Mouse (Mus musculus) liver, postnatal 0 days (tissue): ENCODE measurements around the gene Rgma. TPM values are rescaled to one million over a fixed set of nuclear protein-coding genes. Genes with fewer than 3 reads are reported as not detected.

Source experiments
- ATAC-seq: fragments of 200-750 bp; cut with Nextera tagmentation; 2 replicates; pipeline ENCODE4 v1.8.0; 2017; ENCODE audit warnings: mild to moderate bottlenecking, moderate library complexity
- DNase-seq: peaks from one replicate; pipeline ENCODE4 v3.0.0-alpha.2; 2016
- H3K27ac ChIP-seq: fragments of 300-500 bp; sonication (generic); 2 replicates; pipeline ENCODE4 v1.5.1; 2014; ENCODE audit warnings: antibody characterized with exemption, moderate library complexity, mild to moderate bottlenecking, low read depth
- H3K27me3 ChIP-seq: fragments of 300-500 bp; sonication (generic); 2 replicates; pipeline ENCODE4 v1.6.1; 2014; ENCODE audit warnings: low read length, control low read depth, mixed read lengths; ENCODE audit not compliant: insufficient read depth
- H3K36me3 ChIP-seq: fragments of 300-500 bp; sonication (generic); replicated peaks from 2 replicates; pipeline ENCODE4 v1.6.1; 2014; ENCODE audit warnings: mild to moderate bottlenecking, control low read depth, low read length, moderate library complexity, mixed read lengths; ENCODE audit not compliant: insufficient read depth
- H3K4me1 ChIP-seq: fragments of 300-500 bp; sonication (generic); 2 replicates; pipeline ENCODE4 v1.6.1; 2014; ENCODE audit warnings: antibody characterized with exemption, mild to moderate bottlenecking, control low read depth; ENCODE audit not compliant: insufficient read depth
- H3K4me2 ChIP-seq: fragments of 300-500 bp; sonication (generic); 2 replicates; pipeline ENCODE4 v1.6.1; 2014; ENCODE audit warnings: low read depth, mild to moderate bottlenecking, low read length, moderate library complexity, mixed read lengths
- H3K4me3 ChIP-seq: fragments of 300-500 bp; sonication (generic); 2 replicates; pipeline ENCODE4 v1.5.1; 2014; ENCODE audit warnings: low read depth, low read length
- H3K9ac ChIP-seq: fragments of 300-500 bp; sonication (generic); replicated peaks from 2 replicates; pipeline ENCODE4 v1.6.1; 2014; ENCODE audit warnings: mild to moderate bottlenecking, moderate library complexity
- H3K9me3 ChIP-seq: fragments of 300-500 bp; sonication (generic); 2 replicates; pipeline ENCODE4 v1.6.1; 2016; ENCODE audit warnings: mild to moderate bottlenecking, control low read depth, low read length, mixed read lengths
- CTCF ChIP-seq: sonication (generic); IDR thresholded peaks from 2 replicates; pipeline ENCODE4 v1.5.1; 2016; ENCODE audit warnings: antibody characterized with exemption, low read depth
- EP300 ChIP-seq: IDR thresholded peaks from 2 replicates; pipeline ENCODE4 v1.6.1; 2016; ENCODE audit warnings: antibody characterized with exemption, low read depth, mild to moderate bottlenecking
- WGBS: fragments of 180-500 bp; shearing (Covaris S2); extraction: QIAGEN DNeasy Blood & Tissue Kit; methylation state at CpG from one replicate; pipeline ENCODE4 v1.1.7; 2014; ENCODE audit not compliant: insufficient replicate concordance; 5-methylcytosine and 5-hydroxymethylcytosine counted together
- polyA plus RNA-seq: library from polyadenylated mRNA; unstranded; fragments of >200 nt; fragmentation: Nextera tagmentation; extraction: Ambion mirVana; gene quantifications from 2 replicates; pipeline ENCODE4 v1.2.1, GENCODE M21; 2015

Rgma gene
- polyA plus RNA-seq, 1 experiment from 2014 or later: 0.12 TPM

DNA sequence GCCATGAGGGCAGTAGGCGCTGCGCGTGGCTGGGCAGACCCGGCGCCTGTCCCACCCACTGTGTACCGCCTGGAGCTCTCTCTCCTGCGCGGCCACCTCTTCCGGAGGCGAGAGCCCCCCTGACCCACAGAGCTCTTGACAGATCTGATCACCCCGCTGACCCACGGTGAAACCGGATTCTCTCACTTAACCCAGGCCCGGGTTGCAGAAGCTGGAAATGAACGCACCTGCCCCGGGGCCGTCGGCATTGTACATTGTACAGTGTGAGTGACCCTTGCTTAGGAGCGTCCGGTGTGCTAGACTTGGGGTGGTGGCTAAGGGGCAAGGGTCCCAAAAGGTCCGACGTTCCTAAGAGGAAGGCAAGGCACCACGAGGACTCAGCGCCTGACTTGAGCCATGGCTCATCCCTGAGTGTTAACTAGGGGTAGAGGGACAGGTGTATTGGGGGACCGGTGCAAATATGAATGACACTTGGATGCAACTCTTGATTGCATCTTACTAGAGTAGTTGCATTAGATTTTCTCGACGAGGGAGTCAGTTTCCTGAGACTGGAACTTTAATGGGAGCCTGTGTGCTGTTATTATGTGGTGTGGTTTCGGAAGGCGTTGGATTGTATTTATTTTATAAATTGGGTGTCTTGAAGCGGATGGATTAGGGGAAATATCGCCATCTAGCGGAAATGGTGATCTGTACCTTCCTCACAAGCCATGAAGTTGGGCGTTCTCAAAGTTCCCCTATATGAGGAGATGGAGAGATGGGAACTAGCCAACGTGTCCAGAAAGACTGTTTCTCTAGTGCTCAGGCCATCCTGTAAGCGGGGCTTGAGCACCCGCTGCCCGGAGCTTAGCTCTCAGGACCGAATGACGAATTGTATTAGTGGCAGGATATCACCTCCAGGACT lies 1.0 kb downstream of the Rgma start:
- 2% methylated on average over 39 of the region's 39 CpGs for WGBS
- ATAC-seq (no peak), DNase-seq (peak; percentile 31)
- peaks cover 14% of the 10 kb centered on the region for H3K4me1 ChIP-seq
- H3K27ac ChIP-seq: no peak overlapping the region
- no peaks in the 10 kb centered on the region for H3K9me3 ChIP-seq
- no peak overlapping the region for H3K9ac ChIP-seq
- peak overlapping the region; percentile 75 for H3K4me2 ChIP-seq
- H3K4me3 ChIP-seq: peak overlapping the region; percentile 43
- peaks cover 69% of the 10 kb centered on the region for H3K27me3 ChIP-seq
- H3K36me3 ChIP-seq: no peaks in the 10 kb centered on the region
- TF ChIP-seq EP300 (no peak), CTCF (peak; percentile 68)

DNA sequence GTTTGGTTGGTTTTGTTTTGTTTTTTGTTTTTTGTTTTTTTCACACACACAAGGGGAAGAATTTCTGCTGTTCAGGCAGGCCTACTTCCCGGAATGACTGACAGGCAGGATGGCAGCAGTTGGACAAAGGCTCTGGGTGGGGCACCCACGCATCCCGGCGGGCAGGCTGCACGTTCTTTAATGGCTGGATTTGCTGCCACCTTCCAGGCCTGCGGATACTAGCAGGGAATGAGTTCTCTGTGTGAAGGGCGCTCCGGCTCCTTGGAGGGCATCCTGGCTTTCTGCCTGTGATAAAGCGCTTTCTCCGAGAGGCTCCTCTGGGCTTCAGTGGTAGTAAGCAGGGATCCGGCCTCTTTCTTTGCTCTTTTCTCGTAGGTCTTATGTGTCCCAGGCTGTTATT lies 2.0 kb downstream of the Rgma start:
- no peak for ATAC-seq
- Histone ChIP-seq H3K4me2 (no peak overlapping the region), H3K27me3 (peaks cover 61% of the 10 kb centered on the region), H3K4me1 (peaks cover 11% of the 10 kb centered on the region), H3K9ac (no peak overlapping the region), H3K4me3 (no peak overlapping the region), H3K27ac (no peak overlapping the region), H3K9me3 (no peaks in the 10 kb centered on the region), H3K36me3 (no peaks in the 10 kb centered on the region)
- 62% methylated on average over 12 of the region's 12 CpGs for WGBS
- TF ChIP-seq EP300 (no peak), CTCF (no peak)
- DNase-seq: no peak

DNA sequence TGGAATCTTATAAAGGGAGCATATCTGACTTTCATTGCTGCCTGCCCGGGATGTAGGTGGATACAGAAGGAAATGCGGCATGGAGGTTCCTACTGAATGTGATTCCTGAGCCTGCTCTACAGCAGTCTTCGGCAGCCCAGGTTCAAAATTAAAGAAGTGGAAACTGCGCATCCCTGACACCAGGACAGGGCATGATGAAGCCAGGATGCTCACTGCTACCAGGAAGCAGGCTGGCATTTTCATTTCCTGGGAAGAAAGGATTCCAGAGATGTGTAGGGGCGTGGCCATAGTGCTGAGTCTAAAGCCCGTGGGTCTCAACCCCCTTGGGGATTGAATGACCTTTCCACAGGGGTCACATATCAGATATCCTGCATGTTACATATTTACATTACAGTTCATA lies 2.7 kb downstream of the Rgma start:
- TF ChIP-seq EP300: no peak
- no peak overlapping the region for H3K4me2 ChIP-seq
- no peak overlapping the region for H3K27ac ChIP-seq
- peaks cover 57% of the 10 kb centered on the region for H3K27me3 ChIP-seq
- no peak overlapping the region for H3K9ac ChIP-seq
- 69% methylated on average over 6 of the region's 6 CpGs for WGBS
- H3K9me3 ChIP-seq: no peaks in the 10 kb centered on the region
- H3K36me3 ChIP-seq: no peaks in the 10 kb centered on the region
- no peak overlapping the region for H3K4me3 ChIP-seq
- peaks cover 6% of the 10 kb centered on the region for H3K4me1 ChIP-seq
- no peak for DNase-seq
- no peak for ATAC-seq

DNA sequence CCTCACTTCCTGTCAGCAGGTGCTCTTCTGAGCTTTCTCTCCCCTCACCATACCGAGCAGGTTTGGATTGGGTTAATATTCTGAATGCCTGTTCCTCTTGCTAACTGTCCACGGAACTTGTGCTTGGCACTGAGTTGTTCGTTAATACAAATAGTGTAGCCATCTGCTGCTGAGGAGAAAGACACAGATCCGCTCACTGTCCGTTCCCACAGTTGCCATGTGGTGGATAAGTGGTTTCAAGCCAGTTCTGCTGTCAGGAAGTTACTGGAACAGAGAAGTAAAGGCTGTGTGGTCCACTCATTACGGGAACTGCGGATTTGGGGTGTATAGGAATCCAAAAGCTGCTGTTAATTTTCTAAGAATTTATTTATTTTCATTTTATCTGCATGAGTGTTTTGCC lies 7.5 kb downstream of the Rgma start:
- no peak overlapping the region for H3K4me3 ChIP-seq
- no peak overlapping the region for H3K4me2 ChIP-seq
- 70% methylated on average over 7 of the region's 7 CpGs for WGBS
- no peak for TF ChIP-seq EP300
- TF ChIP-seq CTCF: no peak
- H3K4me1 ChIP-seq: no peaks in the 10 kb centered on the region
- H3K27ac ChIP-seq: no peak overlapping the region
- ATAC-seq: no peak
- H3K27me3 ChIP-seq: peaks cover 18% of the 10 kb centered on the region; the same call in 1 of the 2 replicates
- H3K9ac ChIP-seq: no peak overlapping the region
- no peaks in the 10 kb centered on the region for H3K36me3 ChIP-seq
- DNase-seq: no peak
- no peaks in the 10 kb centered on the region for H3K9me3 ChIP-seq

DNA sequence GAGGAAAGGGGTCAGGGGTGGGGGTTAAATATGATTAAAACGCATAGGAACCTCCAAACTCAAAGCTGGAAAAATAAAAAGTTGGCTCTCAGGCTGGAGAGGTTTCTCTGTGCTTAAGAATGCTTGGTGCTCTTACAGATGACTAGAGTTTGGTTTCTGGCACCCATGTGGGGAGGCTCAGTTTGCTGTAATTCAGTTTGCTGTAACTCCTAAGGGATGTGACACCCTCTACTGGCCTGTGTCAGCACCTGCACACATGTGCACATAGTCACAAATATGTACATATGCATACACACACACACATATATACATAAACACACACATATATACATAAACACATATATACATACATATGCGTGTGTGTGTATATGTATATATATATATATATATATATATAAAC lies 13.6 kb downstream of the Rgma start:
- ATAC-seq (no peak), DNase-seq (no peak)
- TF ChIP-seq EP300: no peak
- no peak for TF ChIP-seq CTCF
- Histone ChIP-seq H3K27ac (no peak overlapping the region), H3K4me2 (no peak overlapping the region), H3K9me3 (no peaks in the 10 kb centered on the region), H3K4me1 (0 out of 2 replicates have a peak, but pooled peaks cover 5% of the 10 kb centered on the region), H3K36me3 (no peaks in the 10 kb centered on the region), H3K4me3 (no peak overlapping the region), H3K9ac (no peak overlapping the region), H3K27me3 (peaks cover 59% of the 10 kb centered on the region)
- WGBS: 60% methylated on average over 2 of the region's 2 CpGs

DNA sequence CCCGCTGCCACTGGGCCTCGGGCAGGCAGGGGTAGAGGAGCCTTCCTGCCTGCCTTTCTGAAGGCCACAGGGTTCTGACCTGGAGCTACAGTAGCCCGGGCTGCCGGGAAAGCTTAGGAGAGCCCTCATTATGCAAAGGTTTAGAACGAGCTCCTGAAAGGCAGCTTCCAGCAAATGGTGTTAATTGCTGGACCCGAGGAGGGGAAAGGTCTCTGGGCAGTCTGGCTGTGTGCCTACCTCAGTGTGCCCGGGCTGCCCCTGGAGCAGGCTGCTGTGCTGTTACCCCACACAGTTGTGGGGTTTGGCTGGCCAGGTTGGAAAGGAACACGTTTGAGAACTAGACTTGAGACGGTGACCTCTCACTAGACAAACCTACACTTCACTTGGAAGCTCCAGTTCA lies 14.1 kb downstream of the Rgma start:
- no peak overlapping the region for H3K27ac ChIP-seq
- H3K4me3 ChIP-seq: no peak overlapping the region
- no peak overlapping the region for H3K9ac ChIP-seq
- DNase-seq: no peak
- no peaks in the 10 kb centered on the region for H3K36me3 ChIP-seq
- 0 out of 2 replicates have a peak, but pooled peaks cover 5% of the 10 kb centered on the region for H3K4me1 ChIP-seq
- peaks cover 60% of the 10 kb centered on the region for H3K27me3 ChIP-seq
- no peak overlapping the region for H3K4me2 ChIP-seq
- no peak for ATAC-seq
- H3K9me3 ChIP-seq: no peaks in the 10 kb centered on the region
- TF ChIP-seq CTCF (no peak), EP300 (no peak)
- 11% methylated on average over 9 of the region's 9 CpGs for WGBS
